Mouse (Mus musculus) olfactory bulb, adult 2 months (tissue): Measurements from ENCODE around the gene Nfe2. TPM values are rescaled to one million over a fixed set of nuclear protein-coding genes. Genes with fewer than 3 reads are reported as not detected.

Experiments
- H3K27ac ChIP-seq: fragments of 200-500 bp; 2 replicates; pipeline ENCODE4 v1.5.1; 2012; ENCODE audit warnings: low read depth, low read length; ENCODE audit not compliant: insufficient read depth
- H3K4me1 ChIP-seq: fragments of 200-500 bp; 2 replicates; pipeline ENCODE4 v1.6.1; 2012; ENCODE audit warnings: low read length; ENCODE audit not compliant: control insufficient read depth, insufficient read depth
- H3K4me3 ChIP-seq: fragments of 200-500 bp; 2 replicates; pipeline ENCODE4 v1.5.1; 2012; ENCODE audit warnings: mild to moderate bottlenecking, low read depth, low read length, moderate library complexity; ENCODE audit not compliant: insufficient read depth
- CTCF ChIP-seq: fragments of 200-500 bp; IDR thresholded peaks from 2 replicates; pipeline ENCODE4 v1.5.1; 2012; ENCODE audit warnings: low read depth, mild to moderate bottlenecking, low read length, moderate library complexity; ENCODE audit not compliant: insufficient read depth
- POLR2A ChIP-seq: fragments of 200-500 bp; IDR thresholded peaks from 2 replicates; pipeline ENCODE4 v1.6.1; 2012; ENCODE audit warnings: mild to moderate bottlenecking, low read depth, low read length, moderate library complexity; ENCODE audit not compliant: insufficient read depth
- WGBS: fragments of 180-500 bp; shearing (Covaris S2); methylation state at CpG from one replicate; pipeline ENCODE4 v1.1.7; 2018; 5-methylcytosine and 5-hydroxymethylcytosine counted together
- polyA plus RNA-seq: library from polyadenylated mRNA; stranded (reverse); fragments of >200 nt; gene quantifications from 2 replicates; pipeline ENCODE4 v1.2.4, GENCODE M21; 2012; ENCODE audit warnings: low replicate concordance; ENCODE audit not compliant: missing spikeins, insufficient read depth, insufficient read length

The Nfe2 gene
- not detected in 2 replicates for polyA plus RNA-seq

DNA sequence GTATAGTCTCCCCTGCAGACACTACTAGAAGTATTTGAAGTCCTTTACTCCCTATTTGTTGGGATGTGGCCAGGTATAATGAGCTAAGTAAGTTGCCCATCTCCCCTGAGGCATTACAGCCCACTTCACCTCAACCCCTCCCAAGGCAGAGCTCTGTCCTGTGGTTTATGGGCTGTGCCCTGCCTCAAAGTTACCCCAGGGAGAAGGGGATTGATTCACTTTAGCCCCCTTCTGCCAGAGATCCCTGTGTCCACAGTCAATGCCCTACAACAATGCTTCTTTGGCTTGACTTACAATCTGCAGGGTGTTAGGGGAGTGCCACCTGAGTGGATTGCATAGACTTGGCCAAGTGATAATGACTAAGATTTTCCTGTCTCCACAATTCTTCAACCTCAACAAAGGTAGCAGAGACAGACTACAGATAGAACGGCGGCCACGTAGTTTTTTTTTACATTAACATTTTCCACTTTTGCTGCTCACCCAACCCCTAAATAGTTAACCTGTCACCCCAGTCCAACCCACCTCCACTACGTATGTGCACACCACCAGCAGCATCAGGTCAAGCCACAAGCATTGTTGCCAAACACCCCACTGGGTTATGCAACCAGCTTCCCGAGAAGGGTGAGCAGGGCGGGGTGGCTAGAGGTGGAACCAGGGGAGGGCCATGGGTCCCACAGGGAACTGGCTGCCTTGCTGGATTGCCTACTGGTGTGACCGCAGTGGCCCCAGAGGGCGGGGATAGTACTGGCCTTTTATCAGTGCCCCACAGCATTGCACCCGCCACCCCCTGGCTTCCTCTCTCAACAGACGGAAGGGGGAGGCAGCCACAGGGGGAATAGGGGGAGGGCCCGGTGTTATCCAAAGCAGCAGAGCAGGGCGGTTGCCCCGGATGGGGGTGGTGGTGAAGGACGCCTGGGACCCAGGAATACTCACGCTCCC, at the start of gene Nfe2:
Gene Nfe2 (minus strand): TSS at position 614 of the 939 bp plus-strand sequence.
- TF ChIP-seq CTCF (no peak), POLR2A (no peak)
- H3K4me3 ChIP-seq = no peak within 1 kb of the TSS

DNA sequence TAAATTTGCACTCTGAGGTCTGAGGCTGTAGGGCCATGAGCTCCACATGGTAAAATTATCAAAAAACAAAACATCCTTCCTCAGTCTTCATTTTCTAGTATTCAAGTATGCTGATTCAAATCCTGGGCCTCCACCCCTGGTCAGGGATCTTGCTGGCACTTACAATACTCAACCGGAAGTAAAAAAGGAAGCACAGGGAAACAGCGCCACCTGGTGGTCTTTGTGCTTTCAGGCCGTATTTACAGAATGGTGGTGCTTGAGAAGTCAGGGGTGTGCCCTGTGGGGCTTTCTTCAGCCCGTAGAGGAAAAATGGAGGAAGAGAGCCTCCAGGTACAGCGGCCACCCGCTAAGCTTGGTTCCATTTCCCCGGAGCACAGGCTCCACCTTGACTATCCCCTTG, 48.9 kb upstream of the Nfe2 start:
- WGBS = 2% methylated on average over 7 of the region's 7 CpGs
- Histone ChIP-seq H3K4me1 (peaks cover 23% of the 10 kb centered on the region), H3K4me3 (no peak overlapping the region), H3K27ac (0 out of 2 replicates have a peak overlapping the region, but pooled peaks have one; percentile 15)
- 0 out of 2 replicates have a peak, but pooled peaks have one; percentile 34 for TF ChIP-seq CTCF
- no peak for TF ChIP-seq POLR2A

More for the DNA sequence above, at the start of gene Nfe2:
- WGBS = 23% methylated on average over 15 of the region's 15 CpGs
- Histone ChIP-seq H3K4me1 (peaks cover 6% of the 10 kb centered on the region; the same call in 1 of the 2 replicates), H3K27ac (no peak within 1 kb of the TSS)

DNA sequence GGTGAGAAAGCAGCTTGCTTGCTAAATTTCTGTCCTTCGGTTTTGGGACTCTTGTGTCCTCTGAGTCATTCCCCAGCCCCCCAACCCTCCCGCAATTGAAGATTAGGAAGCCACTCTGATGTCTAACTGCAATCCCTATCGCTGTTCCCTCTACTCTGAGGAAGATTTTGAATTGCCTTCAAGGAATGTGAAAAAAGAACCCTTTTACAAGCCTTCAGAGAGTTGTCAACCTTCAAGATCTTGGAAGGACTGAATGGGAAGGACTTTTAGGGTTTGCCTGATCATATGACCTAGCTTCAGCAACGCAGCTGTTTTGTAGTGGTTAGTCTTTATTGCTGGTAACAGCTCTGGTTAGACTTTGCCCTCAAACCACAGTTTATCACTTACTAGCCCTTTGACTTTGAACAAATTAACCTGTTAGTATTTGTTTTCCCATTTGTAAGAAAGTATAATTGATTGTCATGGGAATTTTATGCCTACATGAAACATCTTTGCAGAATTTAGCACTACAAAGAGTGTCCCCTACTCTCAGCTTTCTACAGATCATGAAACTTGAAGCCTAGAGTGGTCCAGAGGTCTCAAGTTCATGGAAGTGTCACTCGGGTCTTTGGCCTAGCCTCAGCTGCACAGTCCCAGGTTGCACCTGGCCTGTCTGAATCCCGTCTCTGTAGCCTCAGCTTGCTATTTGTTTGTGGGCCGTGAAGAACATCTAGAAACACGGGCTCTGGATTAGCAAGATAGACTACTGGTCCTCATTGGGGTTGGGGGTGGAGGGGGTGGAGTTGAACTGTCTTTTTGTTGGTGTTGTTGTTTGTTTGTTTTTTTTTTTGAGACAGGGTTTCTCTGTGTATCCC, 47.8 kb upstream of the Nfe2 start:
- 26% methylated on average over 8 of the region's 8 CpGs for WGBS
- no peak for TF ChIP-seq POLR2A
- no peak for TF ChIP-seq CTCF
- peaks cover 28% of the 10 kb centered on the region for H3K4me1 ChIP-seq
- peak overlapping the region; percentile 99 for H3K27ac ChIP-seq
- H3K4me3 ChIP-seq = peak overlapping the region; percentile 57

DNA sequence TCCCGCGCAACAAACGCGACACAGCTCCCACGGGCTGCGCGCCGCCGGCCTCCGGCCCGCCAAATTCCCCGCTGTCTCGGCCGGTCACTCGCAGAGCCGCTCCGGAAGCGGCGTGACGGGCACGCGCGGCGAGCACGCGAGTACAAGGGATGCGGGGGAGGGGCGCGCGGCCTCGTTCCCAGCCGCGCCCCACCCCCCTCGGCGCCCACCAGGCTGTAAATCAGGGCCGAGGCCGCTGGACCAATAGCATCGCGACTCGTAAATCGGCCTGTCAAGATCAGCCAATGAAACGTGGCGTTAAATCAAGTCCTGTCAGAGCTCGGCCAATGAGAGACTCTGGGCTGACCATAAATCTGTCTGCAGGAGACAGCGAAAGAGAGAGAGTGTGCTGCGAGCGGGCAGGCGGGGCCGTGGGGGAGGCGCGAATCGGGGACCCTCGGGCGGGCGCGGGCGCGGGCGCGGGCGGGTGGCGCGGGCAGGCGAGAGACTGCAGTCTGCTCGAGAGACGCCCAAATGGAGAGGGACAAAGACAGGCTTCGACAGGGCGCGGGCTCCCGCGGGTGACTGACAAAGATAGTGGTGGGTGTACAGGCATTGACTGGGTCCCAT, 47.0 kb upstream of the Nfe2 start:
- TF ChIP-seq POLR2A (peak; percentile 63), CTCF (no peak)
- WGBS = under 1% methylated on average over 68 of the region's 71 CpGs
- peaks cover 35% of the 10 kb centered on the region for H3K4me1 ChIP-seq

DNA sequence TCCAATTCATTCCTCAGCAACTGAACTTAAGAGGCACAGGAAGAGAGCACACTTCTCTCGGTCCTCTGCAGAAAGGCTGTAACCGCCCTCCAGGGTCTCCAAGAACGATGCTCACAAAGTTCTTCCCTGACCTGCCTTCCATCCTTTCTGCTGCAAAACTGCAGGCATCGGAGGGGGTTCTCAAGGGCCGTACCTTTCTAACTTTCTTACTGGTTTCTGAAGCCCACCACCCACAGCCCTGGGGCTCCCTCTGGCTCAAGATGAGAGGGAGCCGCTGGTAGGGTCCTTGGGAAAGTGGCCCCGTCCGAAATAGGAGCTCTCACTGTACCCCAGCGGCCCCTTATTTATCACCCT, 46.4 kb upstream of the Nfe2 start:
- no peak for TF ChIP-seq POLR2A
- TF ChIP-seq CTCF = no peak
- peak overlapping the region; percentile 57 for H3K4me3 ChIP-seq
- peak overlapping the region; percentile 74 for H3K27ac ChIP-seq
- peaks cover 41% of the 10 kb centered on the region for H3K4me1 ChIP-seq
- WGBS = under 1% methylated on average over 9 of the region's 9 CpGs

More for the DNA sequence above, 47.0 kb upstream of the Nfe2 start:
- H3K27ac ChIP-seq = peak overlapping the region; percentile 99
- H3K4me3 ChIP-seq = peak overlapping the region; percentile 57

DNA sequence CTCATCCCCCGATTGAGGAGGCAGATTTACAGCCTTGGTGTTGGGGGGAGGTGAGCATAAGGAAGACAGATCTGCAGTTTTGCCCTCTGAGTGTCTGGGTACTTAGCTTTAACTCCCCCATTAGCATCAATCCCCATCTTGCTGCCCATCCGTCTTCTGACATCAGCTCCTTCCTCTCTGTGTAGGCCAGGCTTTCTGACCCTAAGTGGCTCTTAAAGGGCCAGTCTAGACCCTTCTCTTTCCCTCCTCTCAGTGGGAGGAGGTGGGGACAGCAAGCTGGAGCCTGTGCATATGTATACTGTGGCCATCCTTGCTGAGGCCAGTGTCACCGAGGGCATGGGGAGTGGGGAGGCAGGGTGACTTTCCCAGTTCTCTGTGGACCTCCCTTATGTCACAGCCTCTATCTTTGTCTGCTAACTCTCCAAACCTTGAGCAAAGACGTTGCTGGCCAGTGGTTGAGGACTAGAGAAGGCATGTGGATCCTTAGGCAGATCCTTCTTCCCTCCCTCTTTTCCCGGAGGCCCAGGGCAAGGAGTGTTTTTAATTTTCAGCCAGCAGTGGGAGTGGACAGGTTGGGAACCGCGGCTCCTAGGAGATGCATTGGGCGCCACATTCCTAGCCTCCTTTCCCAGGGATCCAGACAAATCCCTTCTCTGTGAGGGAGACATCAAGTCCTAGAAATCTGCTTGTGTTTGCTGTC, 45.9 kb upstream of the Nfe2 start:
- H3K4me1 ChIP-seq = peaks cover 46% of the 10 kb centered on the region

DNA sequence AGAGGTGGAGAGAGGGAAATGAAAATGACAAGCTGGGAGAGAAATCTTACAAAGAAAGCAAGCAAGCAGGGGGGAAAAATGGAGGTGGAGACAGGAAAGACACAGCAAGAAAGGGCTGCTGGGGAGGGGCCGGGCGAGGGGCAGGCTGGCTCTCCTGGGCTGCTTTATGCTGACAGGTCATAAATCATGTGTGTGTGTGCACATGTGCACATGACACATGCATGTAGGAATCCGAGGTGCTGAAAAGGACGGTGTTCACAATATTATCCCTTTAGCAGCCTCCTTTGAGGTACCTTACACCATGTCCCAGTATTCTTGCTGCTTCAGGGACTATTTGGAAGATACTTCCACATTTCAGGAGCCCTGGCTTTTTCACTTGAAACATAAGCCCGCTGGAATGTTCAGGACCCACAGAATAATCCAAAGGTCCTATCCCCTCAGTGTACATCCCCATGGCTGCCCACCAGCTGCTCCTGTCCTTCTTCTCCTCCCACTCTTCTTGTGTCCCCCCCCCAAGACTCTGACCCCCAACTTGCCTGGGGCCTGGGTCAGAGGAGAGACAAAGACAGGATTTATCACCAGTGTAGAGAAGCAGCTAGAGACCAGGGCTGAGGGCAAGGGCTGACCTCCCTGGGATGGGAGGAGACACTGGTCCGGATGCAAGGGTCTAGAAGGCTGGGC, 44.3 kb upstream of the Nfe2 start:
- TF ChIP-seq POLR2A (no peak), CTCF (no peak)
- Histone ChIP-seq H3K27ac (no peak overlapping the region), H3K4me3 (no peak overlapping the region), H3K4me1 (peaks cover 54% of the 10 kb centered on the region)
- WGBS = 57% methylated on average over 6 of the region's 6 CpGs

More for the DNA sequence above, 45.9 kb upstream of the Nfe2 start:
- Histone ChIP-seq H3K4me3 (peak overlapping the region; percentile 57; the same call in 1 of the 2 replicates), H3K27ac (peak overlapping the region; percentile 74)
- WGBS = 14% methylated on average over 8 of the region's 8 CpGs
- TF ChIP-seq POLR2A = no peak
